Mouse (Mus musculus): ENCODE measurements around the gene Gm20721. TPM values are rescaled to one million over a fixed set of nuclear protein-coding genes. Genes with fewer than 3 reads are reported as not detected.
A peak's percentile ranks its signal among the peaks of the same experiment; 100 is the strongest.

Gene Gm20721
- polyA plus RNA-seq, 1 experiment from 2014 or later = 34.1 TPM

GRCm38 (mm10) chr2:174334415-174334814, 12.1 kb downstream of the Gm20721 start:
- no peaks in the 10 kb centered on the region for H3K27me3 ChIP-seq (ENCODE audit: control insufficient read depth, insufficient read depth, low read length)
- H3K9ac ChIP-seq (ENCODE audit: low read length) = peak overlapping the region; percentile 34; the same call in 1 of the 2 replicates
- H3K4me2 ChIP-seq (ENCODE audit: low read depth, low read length) = peak overlapping the region; percentile 69
- ATAC-seq (ENCODE audit: insufficient read depth, low FRiP score) = no peak
- H3K27ac ChIP-seq (ENCODE audit: low read length) = 0 out of 2 replicates have a peak overlapping the region, but pooled peaks have one; percentile 19
- 69% methylated on average over 10 of the region's 10 CpGs for WGBS
- peaks cover 59% of the 10 kb centered on the region for H3K4me1 ChIP-seq (ENCODE audit: control insufficient read depth, insufficient read depth, low read length)
- no peaks in the 10 kb centered on the region for H3K36me3 ChIP-seq (ENCODE audit: control insufficient read depth, insufficient read depth, low read length)
- 0 out of 2 replicates have a peak overlapping the region, but pooled peaks have one; percentile 9 for H3K4me3 ChIP-seq (replicated peaks; ENCODE audit: low read length)
- H3K9me3 ChIP-seq (replicated peaks; ENCODE audit: control insufficient read depth, low read length) = no peaks in the 10 kb centered on the region

- Histone ChIP-seq H3K4me2 (ENCODE audit: low read depth, low read length) (peak overlapping the region; percentile 69), H3K27me3 (ENCODE audit: control insufficient read depth, insufficient read depth, low read length) (no peaks in the 10 kb centered on the region), H3K36me3 (ENCODE audit: control insufficient read depth, insufficient read depth, low read length) (no peaks in the 10 kb centered on the region), H3K27ac (ENCODE audit: low read length) (peak overlapping the region; percentile 43), H3K9me3 (replicated peaks; ENCODE audit: control insufficient read depth, low read length) (no peaks in the 10 kb centered on the region), H3K4me3 (replicated peaks; ENCODE audit: low read length) (peak overlapping the region; percentile 26; the same call in 1 of the 2 replicates), H3K9ac (ENCODE audit: low read length) (peak overlapping the region; percentile 17; the same call in 1 of the 2 replicates), H3K4me1 (ENCODE audit: control insufficient read depth, insufficient read depth, low read length) (peaks cover 50% of the 10 kb centered on the region)
- 23% methylated on average over 7 of the region's 7 CpGs for WGBS
- ATAC-seq (ENCODE audit: insufficient read depth, low FRiP score) = no peak
These were observed 13.1 kb downstream of the Gm20721 start for GRCm38 (mm10) chr2:174333239-174333890.

- peak overlapping the region; percentile 69 for H3K4me2 ChIP-seq (ENCODE audit: low read depth, low read length)
- H3K4me3 ChIP-seq (replicated peaks; ENCODE audit: low read length) = peak overlapping the region; percentile 84
- peak overlapping the region; percentile 98 for H3K27ac ChIP-seq (ENCODE audit: low read length)
- H3K4me1 ChIP-seq (ENCODE audit: control insufficient read depth, insufficient read depth, low read length) = peaks cover 35% of the 10 kb centered on the region
- H3K27me3 ChIP-seq (ENCODE audit: control insufficient read depth, insufficient read depth, low read length) = no peaks in the 10 kb centered on the region
- H3K9ac ChIP-seq (ENCODE audit: low read length) = peak overlapping the region; percentile 100
- H3K36me3 ChIP-seq (ENCODE audit: control insufficient read depth, insufficient read depth, low read length) = no peaks in the 10 kb centered on the region
- 13% methylated on average over 12 of the region's 12 CpGs for WGBS
- no peaks in the 10 kb centered on the region for H3K9me3 ChIP-seq (replicated peaks; ENCODE audit: control insufficient read depth, low read length)
- no peak for ATAC-seq (ENCODE audit: insufficient read depth, low FRiP score)
These were observed 15.1 kb downstream of the Gm20721 start for GRCm38 (mm10) chr2:174331282-174332030.

- Histone ChIP-seq H3K9me3 (replicated peaks; ENCODE audit: control insufficient read depth, low read length) (no peaks in the 10 kb centered on the region), H3K27me3 (ENCODE audit: control insufficient read depth, insufficient read depth, low read length) (no peaks in the 10 kb centered on the region), H3K9ac (ENCODE audit: low read length) (peak overlapping the region; percentile 100), H3K27ac (ENCODE audit: low read length) (peak overlapping the region; percentile 98), H3K36me3 (ENCODE audit: control insufficient read depth, insufficient read depth, low read length) (no peaks in the 10 kb centered on the region), H3K4me2 (ENCODE audit: low read depth, low read length) (peak overlapping the region; percentile 69), H3K4me3 (replicated peaks; ENCODE audit: low read length) (peak overlapping the region; percentile 84), H3K4me1 (ENCODE audit: control insufficient read depth, insufficient read depth, low read length) (peaks cover 31% of the 10 kb centered on the region)
- WGBS = 1% methylated on average over 47 of the region's 48 CpGs
- ATAC-seq (ENCODE audit: insufficient read depth, low FRiP score) = peak; percentile 22; the same call in 1 of the 2 replicates
These were observed 15.8 kb downstream of the Gm20721 start for GRCm38 (mm10) chr2:174330616-174331191.

- H3K27me3 ChIP-seq (ENCODE audit: control insufficient read depth, insufficient read depth, low read length) = no peaks in the 10 kb centered on the region
- H3K9ac ChIP-seq (ENCODE audit: low read length) = peak overlapping the region; percentile 100
- peak overlapping the region; percentile 98 for H3K27ac ChIP-seq (ENCODE audit: low read length)
- no peaks in the 10 kb centered on the region for H3K36me3 ChIP-seq (ENCODE audit: control insufficient read depth, insufficient read depth, low read length)
- peak overlapping the region; percentile 69 for H3K4me2 ChIP-seq (ENCODE audit: low read depth, low read length)
- 3% methylated on average over 89 of the region's 131 CpGs for WGBS
- peak overlapping the region; percentile 84 for H3K4me3 ChIP-seq (replicated peaks; ENCODE audit: low read length)
- H3K9me3 ChIP-seq (replicated peaks; ENCODE audit: control insufficient read depth, low read length) = no peaks in the 10 kb centered on the region
- peaks cover 26% of the 10 kb centered on the region for H3K4me1 ChIP-seq (ENCODE audit: control insufficient read depth, insufficient read depth, low read length)
- ATAC-seq (ENCODE audit: insufficient read depth, low FRiP score) = peak; percentile 90
These were observed 16.6 kb downstream of the Gm20721 start for GRCm38 (mm10) chr2:174329663-174330615.

- Histone ChIP-seq H3K27ac (ENCODE audit: low read length) (peak overlapping the region; percentile 98), H3K4me3 (replicated peaks; ENCODE audit: low read length) (peak overlapping the region; percentile 84), H3K27me3 (ENCODE audit: control insufficient read depth, insufficient read depth, low read length) (no peaks in the 10 kb centered on the region), H3K9ac (ENCODE audit: low read length) (peak overlapping the region; percentile 100), H3K4me2 (ENCODE audit: low read depth, low read length) (peak overlapping the region; percentile 69), H3K36me3 (ENCODE audit: control insufficient read depth, insufficient read depth, low read length) (no peaks in the 10 kb centered on the region), H3K4me1 (ENCODE audit: control insufficient read depth, insufficient read depth, low read length) (peaks cover 18% of the 10 kb centered on the region), H3K9me3 (replicated peaks; ENCODE audit: control insufficient read depth, low read length) (no peaks in the 10 kb centered on the region)
- 36% methylated on average over 56 of the region's 58 CpGs for WGBS
- peak; percentile 0; the same call in 1 of the 2 replicates for ATAC-seq (ENCODE audit: insufficient read depth, low FRiP score)
These were observed 17.4 kb downstream of the Gm20721 start for GRCm38 (mm10) chr2:174328926-174329662.

GRCm38 (mm10) chr2:174328358-174328905, 18.1 kb downstream of the Gm20721 start:
- Histone ChIP-seq H3K36me3 (ENCODE audit: control insufficient read depth, insufficient read depth, low read length) (no peaks in the 10 kb centered on the region), H3K9me3 (replicated peaks; ENCODE audit: control insufficient read depth, low read length) (no peaks in the 10 kb centered on the region), H3K4me2 (ENCODE audit: low read depth, low read length) (peak overlapping the region; percentile 69), H3K27me3 (ENCODE audit: control insufficient read depth, insufficient read depth, low read length) (no peaks in the 10 kb centered on the region), H3K9ac (ENCODE audit: low read length) (peak overlapping the region; percentile 100), H3K27ac (ENCODE audit: low read length) (peak overlapping the region; percentile 98), H3K4me3 (replicated peaks; ENCODE audit: low read length) (peak overlapping the region; percentile 84), H3K4me1 (ENCODE audit: control insufficient read depth, insufficient read depth, low read length) (peaks cover 11% of the 10 kb centered on the region)
- ATAC-seq (ENCODE audit: insufficient read depth, low FRiP score) = no peak
- WGBS = 59% methylated on average over 46 of the region's 46 CpGs

Data from stomach, embryonic 16.5 days (tissue).